Mouse (Mus musculus): ENCODE results near the gene Tmem150c.
A peak's percentile ranks its signal among the peaks of the same experiment; 100 is the strongest.

- TF ChIP-seq CTCF (IDR thresholded peaks at IDR 0.05; ENCODE audit: borderline replicate concordance, extremely low read depth, insufficient read depth, insufficient read length) = peak; percentile 72
- no peak for TF ChIP-seq POLR2A (IDR thresholded peaks at IDR 0.05; ENCODE audit: borderline replicate concordance, extremely low read depth, insufficient read depth, insufficient read length, poor library complexity, severe bottlenecking)
Observed at GRCm38 (mm10) chr5:100166591-100167491, 7.2 kb upstream of the Tmem150c start.

All from brain, embryonic 14.5 days (tissue).